Mouse (Mus musculus) erythroblast, embryonic 14.5 days (primary cell): ENCODE measurements around the gene Nxf1.

ENCODE experiments used
- GATA1 ChIP-seq: IDR thresholded peaks from 2 replicates; pipeline ENCODE4 v1.6.1; 2012; ENCODE audit warnings: low read length, inconsistent platforms, mixed read lengths
- TAL1 ChIP-seq: IDR thresholded peaks from 3 replicates; pipeline ENCODE4 v1.6.1; 2012; ENCODE audit warnings: low read length, inconsistent platforms, mixed read lengths

- no peak for TF ChIP-seq TAL1
- no peak for TF ChIP-seq GATA1
Observed at GRCm38 (mm10) chr19:8818301-8818798, 61.5 kb downstream of the Nxf1 start.
